Mouse (Mus musculus) megakaryocyte, embryonic 14.5 days (primary cell): ENCODE measurements around the gene Fras1. TPM values are rescaled to one million over a fixed set of nuclear protein-coding genes. Genes with fewer than 3 reads are reported as not detected.

ENCODE experiments used
- H3K27me3 ChIP-seq: replicated peaks from 2 replicates; pipeline ENCODE3; 2012; ENCODE audit warnings: inconsistent platforms
- H3K36me3 ChIP-seq: replicated peaks from 2 replicates; pipeline ENCODE3; 2012; ENCODE audit warnings: low read length, inconsistent platforms, mixed read lengths
- H3K4me1 ChIP-seq: 2 replicates; pipeline ENCODE4 v1.6.1; 2012; ENCODE audit warnings: inconsistent platforms
- H3K4me3 ChIP-seq: replicated peaks from 2 replicates; pipeline ENCODE3; 2012; ENCODE audit warnings: moderate library complexity, mild to moderate bottlenecking, inconsistent platforms
- H3K9me3 ChIP-seq: 2 replicates; pipeline ENCODE4 v1.6.1; 2012; ENCODE audit warnings: inconsistent platforms
- FLI1 ChIP-seq: IDR thresholded peaks from 2 replicates; pipeline ENCODE4 v1.6.1; 2012; ENCODE audit warnings: low read length, inconsistent platforms, mixed read lengths
- GATA1 ChIP-seq: IDR thresholded peaks from 3 replicates; pipeline ENCODE4 v1.6.1; 2012; ENCODE audit warnings: mixed read lengths, low read length, inconsistent platforms, borderline replicate concordance
- polyA plus RNA-seq: library from polyadenylated mRNA; stranded (reverse); fragments of >175 nt; gene quantifications from 2 replicates; pipeline ENCODE4 v1.2.3, GENCODE M21; 2012; ENCODE audit warnings: low replicate concordance; ENCODE audit not compliant: insufficient read depth

Fras1 gene
- polyA plus RNA-seq, 1 experiment = not detected

DNA sequence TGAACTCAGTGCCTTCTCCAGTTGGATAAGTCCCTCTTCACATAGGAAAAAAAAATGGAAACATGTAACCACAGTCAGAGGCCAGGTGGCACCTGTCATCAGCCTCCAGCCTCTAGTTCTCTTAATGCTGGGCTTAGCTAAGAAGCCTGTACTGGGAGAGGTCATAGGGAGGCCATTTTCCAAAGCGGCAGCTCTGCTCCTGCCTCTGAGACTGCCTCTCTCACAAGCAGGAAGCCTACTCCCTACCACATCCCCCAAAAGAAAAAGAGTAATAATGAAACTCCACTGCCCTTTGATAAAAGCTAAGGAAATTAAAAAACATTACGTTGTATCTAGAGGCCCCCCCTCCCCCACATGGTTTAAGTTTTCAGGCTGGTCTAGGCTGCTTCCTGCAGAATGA is 309.0 kb downstream of the Fras1 start:
- H3K4me3 ChIP-seq = no peak overlapping the region
- no peaks in the 10 kb centered on the region for H3K4me1 ChIP-seq
- no peaks in the 10 kb centered on the region for H3K9me3 ChIP-seq
- no peaks in the 10 kb centered on the region for H3K27me3 ChIP-seq
- TF ChIP-seq GATA1 (no peak), FLI1 (no peak)
- H3K36me3 ChIP-seq = no peaks in the 10 kb centered on the region

DNA sequence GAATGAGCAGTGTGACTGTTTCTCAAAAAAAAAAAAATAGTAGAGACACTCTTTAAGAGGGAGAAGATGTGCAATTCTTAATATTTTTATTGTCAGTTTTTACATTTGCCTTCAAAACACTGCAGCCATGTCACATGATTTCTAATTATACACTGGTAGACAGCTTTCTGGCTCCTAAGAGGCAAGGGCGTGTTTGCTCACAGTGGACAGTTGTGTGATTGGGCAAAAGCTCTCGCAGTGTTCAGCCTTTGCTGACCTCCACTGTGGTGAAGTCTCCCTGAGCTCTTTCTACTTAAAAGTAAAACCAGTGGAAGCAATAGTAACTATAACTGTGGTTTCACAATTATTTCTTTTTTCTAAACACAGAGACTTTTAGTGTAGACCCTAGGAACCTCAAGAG is 315.1 kb downstream of the Fras1 start:
- Histone ChIP-seq H3K9me3 (no peaks in the 10 kb centered on the region), H3K4me1 (no peaks in the 10 kb centered on the region), H3K36me3 (no peaks in the 10 kb centered on the region), H3K4me3 (no peak overlapping the region), H3K27me3 (no peaks in the 10 kb centered on the region)
- no peak for TF ChIP-seq FLI1
- no peak for TF ChIP-seq GATA1

DNA sequence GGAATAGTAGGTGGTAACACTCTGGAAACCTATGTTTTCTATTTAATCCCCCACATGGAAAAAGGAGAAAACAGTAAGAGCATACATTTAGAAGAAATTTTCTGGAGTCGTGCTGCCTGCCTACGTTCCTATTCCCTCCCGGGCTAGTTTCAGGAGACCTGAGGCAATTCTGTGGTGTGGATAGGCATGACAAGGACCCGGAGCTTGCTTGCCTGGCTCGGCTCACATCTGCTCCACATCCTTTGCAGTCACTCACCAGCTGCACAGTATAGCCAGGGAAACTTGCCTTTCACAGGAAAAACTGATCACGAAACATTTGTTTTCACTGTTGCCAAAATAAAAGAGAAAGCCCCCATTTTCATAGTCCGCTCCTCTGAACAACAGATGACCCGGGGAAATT is 325.2 kb downstream of the Fras1 start:
- TF ChIP-seq GATA1 (no peak), FLI1 (no peak)
- Histone ChIP-seq H3K27me3 (no peaks in the 10 kb centered on the region), H3K36me3 (no peaks in the 10 kb centered on the region), H3K4me1 (no peaks in the 10 kb centered on the region), H3K4me3 (no peak overlapping the region), H3K9me3 (no peaks in the 10 kb centered on the region)

DNA sequence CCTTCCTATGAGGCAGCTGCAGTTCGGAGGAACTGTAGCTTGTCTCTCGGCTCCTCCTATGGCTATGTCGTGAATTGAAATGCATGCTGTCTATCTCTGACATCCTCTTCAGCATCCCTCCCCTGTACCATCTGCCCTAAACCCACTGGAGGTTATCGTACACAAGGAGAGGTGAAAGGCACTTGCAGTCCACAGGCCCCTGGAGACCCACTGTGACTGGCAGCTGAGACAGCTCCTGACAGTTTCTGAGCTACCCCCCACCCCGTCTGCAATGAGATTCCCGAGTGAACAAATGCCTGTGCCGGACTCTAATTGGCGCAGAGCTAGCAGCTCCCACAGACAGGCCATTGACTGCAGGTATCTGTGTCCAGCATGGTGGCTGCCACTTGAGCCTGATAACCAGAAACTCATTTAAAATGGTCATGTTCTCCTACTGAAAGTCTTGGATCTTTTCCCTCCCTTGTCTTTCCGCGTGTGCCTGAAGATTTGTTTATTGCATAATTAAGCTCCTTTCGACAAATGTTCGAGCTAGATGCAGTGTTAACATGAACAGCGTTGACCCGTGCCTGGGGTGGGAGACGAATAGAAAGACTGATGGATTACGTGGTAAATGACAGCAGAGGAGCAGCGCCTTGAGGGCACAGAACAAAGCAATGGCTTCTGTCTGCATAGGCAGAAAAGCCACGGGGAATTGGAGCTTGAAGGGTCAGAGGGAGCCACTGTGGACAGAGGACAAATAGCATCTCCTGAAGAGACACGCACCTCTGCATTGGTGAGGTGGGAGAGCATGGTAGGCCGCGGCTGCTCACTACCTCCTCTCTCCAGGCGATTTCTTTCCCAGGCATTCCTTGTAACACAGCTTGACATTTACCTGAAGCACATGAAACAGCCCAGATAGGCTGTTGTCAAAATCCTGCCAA is 329.2 kb downstream of the Fras1 start:
- no peak for TF ChIP-seq GATA1
- TF ChIP-seq FLI1 = no peak
- Histone ChIP-seq H3K36me3 (no peaks in the 10 kb centered on the region), H3K4me1 (no peaks in the 10 kb centered on the region), H3K9me3 (0 out of 2 replicates have a peak, but pooled peaks cover 4% of the 10 kb centered on the region), H3K4me3 (no peak overlapping the region), H3K27me3 (no peaks in the 10 kb centered on the region)

DNA sequence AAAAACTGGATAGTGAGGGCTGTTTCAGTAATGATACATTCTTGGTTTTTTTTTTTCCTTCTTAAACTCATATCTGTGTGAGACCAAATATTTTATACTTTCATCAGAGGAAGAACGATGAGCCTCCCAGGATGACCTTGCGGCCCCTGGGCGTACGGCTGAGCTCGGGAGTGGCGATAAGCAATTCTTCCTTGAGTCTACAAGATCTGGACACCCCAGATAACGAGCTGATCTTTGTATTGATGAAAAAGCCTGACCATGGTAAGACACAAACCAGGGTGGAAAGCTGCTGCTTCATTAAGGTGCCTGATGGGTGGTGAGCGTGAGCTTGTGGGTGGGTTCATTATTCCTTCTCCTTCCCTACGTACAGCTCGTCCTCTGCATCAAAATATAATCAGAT is 334.8 kb downstream of the Fras1 start:
- Histone ChIP-seq H3K9me3 (0 out of 2 replicates have a peak, but pooled peaks cover 4% of the 10 kb centered on the region), H3K4me3 (no peak overlapping the region), H3K27me3 (peaks cover 9% of the 10 kb centered on the region), H3K4me1 (no peaks in the 10 kb centered on the region), H3K36me3 (no peaks in the 10 kb centered on the region)
- TF ChIP-seq FLI1 (no peak), GATA1 (no peak)

DNA sequence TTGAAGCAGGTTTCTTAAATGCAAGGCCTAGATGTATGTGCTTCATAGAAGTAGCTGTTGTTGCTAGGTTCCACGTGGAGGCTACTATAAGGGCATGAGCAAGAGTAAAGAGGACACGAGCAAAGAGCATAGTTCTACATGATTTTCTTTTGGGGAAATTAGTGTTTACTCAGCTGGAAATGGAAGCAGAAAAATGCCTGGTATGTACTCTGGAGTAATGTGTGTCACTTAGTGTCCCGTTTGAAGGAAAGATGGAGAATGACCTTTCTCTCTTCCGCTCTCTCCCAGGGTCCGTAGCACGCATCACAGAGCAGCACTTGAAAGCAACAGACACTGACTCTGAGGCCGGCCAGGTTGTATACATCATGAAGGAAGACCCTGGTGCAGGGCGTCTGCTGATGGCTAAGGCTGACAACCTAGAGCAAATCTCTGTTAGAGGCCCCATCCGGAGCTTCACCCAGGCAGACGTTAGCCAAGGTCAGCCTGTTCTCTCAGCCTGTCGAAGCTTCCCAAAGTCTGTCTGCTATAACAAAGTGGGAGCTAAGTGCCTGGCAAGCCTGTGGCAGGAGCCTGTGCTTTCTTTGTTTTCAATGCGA is 338.4 kb downstream of the Fras1 start:
- H3K4me3 ChIP-seq = no peak overlapping the region
- H3K9me3 ChIP-seq = no peaks in the 10 kb centered on the region
- TF ChIP-seq FLI1 (no peak), GATA1 (no peak)
- peaks cover 13% of the 10 kb centered on the region for H3K4me1 ChIP-seq
- peaks cover 11% of the 10 kb centered on the region for H3K27me3 ChIP-seq
- H3K36me3 ChIP-seq = no peaks in the 10 kb centered on the region

DNA sequence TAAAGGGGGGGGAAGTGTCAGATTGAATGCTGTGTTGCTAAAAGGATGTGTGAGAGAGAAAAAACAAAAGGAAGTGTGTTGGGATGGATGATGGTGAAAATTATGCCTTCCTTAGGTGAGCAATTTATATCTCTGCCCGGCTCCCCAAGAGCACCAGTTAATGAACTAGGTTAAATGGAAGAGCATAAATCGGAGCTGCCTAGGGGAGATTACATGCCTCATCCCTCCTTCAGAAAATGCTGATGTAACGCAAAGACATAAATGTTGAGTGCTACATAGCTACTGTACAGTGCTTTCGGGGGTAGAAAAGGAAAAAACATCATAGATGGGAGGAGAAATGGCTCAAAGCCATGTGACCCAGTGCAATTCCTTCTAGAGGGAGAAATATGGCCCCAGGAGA is 339.0 kb downstream of the Fras1 start:
- Histone ChIP-seq H3K36me3 (no peaks in the 10 kb centered on the region), H3K27me3 (peaks cover 14% of the 10 kb centered on the region), H3K9me3 (no peaks in the 10 kb centered on the region), H3K4me3 (no peak overlapping the region), H3K4me1 (peaks cover 15% of the 10 kb centered on the region)
- TF ChIP-seq FLI1 (no peak), GATA1 (no peak)

DNA sequence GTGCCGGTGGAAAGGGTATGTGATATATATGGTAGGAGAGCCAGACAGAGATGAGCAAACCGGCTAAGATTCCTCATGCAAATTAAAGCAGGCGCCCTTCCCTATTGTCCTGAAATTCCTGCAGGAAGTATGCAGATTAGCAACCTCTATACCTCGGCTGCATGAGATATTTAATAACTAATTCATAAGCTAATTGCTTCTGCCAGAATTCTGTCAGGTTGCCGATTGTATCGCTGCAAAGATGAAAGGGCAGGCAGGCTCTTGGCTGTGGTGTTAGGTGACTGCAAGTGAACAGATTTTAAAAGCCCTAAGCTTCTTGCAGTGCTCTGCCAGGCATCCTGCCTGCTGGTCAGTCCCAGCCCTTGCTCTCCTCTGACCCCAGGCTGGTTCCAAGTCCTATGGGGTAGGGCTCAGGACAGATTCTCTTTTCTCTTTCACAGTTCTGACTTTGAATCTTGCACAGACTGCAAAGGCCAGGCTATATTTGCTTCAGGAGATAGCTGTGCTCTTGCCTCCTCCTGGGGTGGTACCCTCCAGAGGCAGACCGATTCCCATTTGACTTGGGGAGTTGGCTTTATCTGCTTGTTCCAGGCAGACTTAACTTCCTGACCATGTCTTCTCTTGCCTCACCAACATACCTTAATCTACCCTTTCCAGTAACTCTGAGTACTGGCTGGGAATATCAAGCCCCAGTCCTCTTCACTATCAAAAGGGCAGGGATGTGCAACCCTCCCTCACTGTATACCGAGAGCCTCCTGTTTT is 342.7 kb downstream of the Fras1 start:
- Histone ChIP-seq H3K36me3 (no peaks in the 10 kb centered on the region), H3K4me3 (peak overlapping the region; percentile 14), H3K9me3 (no peaks in the 10 kb centered on the region), H3K4me1 (peaks cover 15% of the 10 kb centered on the region), H3K27me3 (peaks cover 17% of the 10 kb centered on the region)
- TF ChIP-seq GATA1 (no peak), FLI1 (no peak)

DNA sequence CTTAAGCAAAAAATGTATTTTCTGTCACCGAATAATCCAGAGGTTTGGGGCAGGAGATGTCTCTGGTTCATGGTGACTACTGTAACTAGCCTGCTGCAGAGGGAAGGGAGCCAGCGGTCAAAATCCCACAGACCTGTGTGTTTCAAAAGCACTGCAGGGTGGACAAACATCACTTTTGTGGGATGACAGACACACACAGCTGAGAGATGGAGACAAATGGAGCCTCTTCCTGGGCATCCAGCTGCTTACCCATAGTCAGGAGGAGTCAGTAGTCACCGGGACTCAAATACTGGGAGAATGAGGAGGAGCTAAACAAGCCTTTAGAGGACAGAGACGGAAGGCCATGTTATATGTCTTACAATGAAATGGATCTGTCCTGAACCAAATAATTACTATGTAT is 343.9 kb downstream of the Fras1 start:
- TF ChIP-seq FLI1 = no peak
- no peak for TF ChIP-seq GATA1
- Histone ChIP-seq H3K4me3 (no peak overlapping the region), H3K36me3 (no peaks in the 10 kb centered on the region), H3K9me3 (no peaks in the 10 kb centered on the region), H3K4me1 (peaks cover 15% of the 10 kb centered on the region), H3K27me3 (peaks cover 13% of the 10 kb centered on the region)

DNA sequence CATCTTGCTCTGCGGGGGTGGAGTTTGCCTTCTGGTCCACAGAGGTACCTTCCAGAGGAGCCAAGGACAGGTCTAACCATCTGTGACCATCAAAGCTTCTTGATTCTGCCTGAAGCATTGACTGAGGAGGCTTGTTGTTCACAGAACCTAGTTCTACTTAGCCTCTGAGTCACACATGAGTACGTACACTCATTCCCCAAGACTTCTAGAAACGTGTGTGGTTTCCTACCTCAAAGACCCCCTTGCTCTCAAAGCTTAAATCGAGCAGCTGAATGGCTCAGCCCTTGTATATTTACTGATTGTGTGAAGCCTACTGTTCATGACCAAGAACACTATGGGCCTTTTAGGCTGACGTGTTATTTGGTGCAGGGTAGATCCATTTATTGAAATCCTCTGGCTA is 344.8 kb downstream of the Fras1 start:
- H3K4me1 ChIP-seq = peaks cover 15% of the 10 kb centered on the region
- no peaks in the 10 kb centered on the region for H3K36me3 ChIP-seq
- H3K27me3 ChIP-seq = peaks cover 8% of the 10 kb centered on the region
- no peaks in the 10 kb centered on the region for H3K9me3 ChIP-seq
- no peak overlapping the region for H3K4me3 ChIP-seq
- TF ChIP-seq FLI1 = no peak
- no peak for TF ChIP-seq GATA1
